Mouse (Mus musculus) limb, embryonic 14.5 days (tissue): ENCODE measurements at regions not wholly inside any gene's neighbourhood (a gene's known extent, or its start where the extent isn't known, plus 50 kb on each side); places are given as distances from the start of the nearest gene placed in this dataset.

Experiments used
- ATAC-seq: fragments of 200-750 bp; cut with Nextera tagmentation; 2 replicates; pipeline ENCODE4 v1.8.0; 2017; ENCODE audit warnings: low read depth, moderate number of reproducible peaks, moderate TSS enrichment; ENCODE audit not compliant: low FRiP score
- DNase-seq: peaks from one replicate; pipeline ENCODE4 v3.0.0-alpha.2; 2015; ENCODE audit warnings: low spot score
- H3K27ac ChIP-seq: fragments of 300-500 bp; sonication (generic); replicated peaks from 2 replicates; pipeline ENCODE4 v1.5.1; 2014; ENCODE audit warnings: low read depth, mild to moderate bottlenecking, low read length, moderate library complexity, mixed read lengths
- H3K27me3 ChIP-seq: fragments of 300-500 bp; sonication (generic); 2 replicates; pipeline ENCODE4 v1.6.1; 2014; ENCODE audit warnings: low read length, mixed read lengths; ENCODE audit not compliant: control insufficient read depth, insufficient read depth
- H3K36me3 ChIP-seq: fragments of 300-500 bp; sonication (generic); 2 replicates; pipeline ENCODE4 v1.6.1; 2014; ENCODE audit warnings: mild to moderate bottlenecking, low read length, moderate library complexity, mixed read lengths; ENCODE audit not compliant: control insufficient read depth, insufficient read depth
- H3K4me1 ChIP-seq: fragments of 300-500 bp; sonication (generic); 2 replicates; pipeline ENCODE4 v1.6.1; 2014; ENCODE audit warnings: antibody characterized with exemption, low read length, mixed read lengths; ENCODE audit not compliant: control insufficient read depth, insufficient read depth
- H3K4me2 ChIP-seq: fragments of 300-500 bp; sonication (generic); replicated peaks from 2 replicates; pipeline ENCODE4 v1.6.1; 2014; ENCODE audit warnings: low read depth, mild to moderate bottlenecking, low read length, moderate library complexity; ENCODE audit not compliant: severe bottlenecking
- H3K4me3 ChIP-seq: fragments of 300-500 bp; sonication (generic); replicated peaks from 2 replicates; pipeline ENCODE4 v1.5.1; 2014; ENCODE audit warnings: low read length
- H3K9ac ChIP-seq: fragments of 300-500 bp; sonication (generic); 2 replicates; pipeline ENCODE4 v1.6.1; 2014; ENCODE audit warnings: mild to moderate bottlenecking, low read depth, low read length, moderate library complexity; ENCODE audit not compliant: severe bottlenecking
- H3K9me3 ChIP-seq: fragments of 300-500 bp; sonication (generic); 2 replicates; pipeline ENCODE4 v1.6.1; 2016; ENCODE audit warnings: low read length; ENCODE audit not compliant: control insufficient read depth
- POLR2A ChIP-seq: fragments of 200-500 bp; IDR thresholded peaks from 2 replicates; pipeline ENCODE4 v1.8.0; 2012; ENCODE audit warnings: inconsistent platforms, mild to moderate bottlenecking, moderate library complexity, borderline replicate concordance; ENCODE audit not compliant: insufficient read depth, insufficient read length; ENCODE audit errors: extremely low read depth
- whole genome bisulfite sequencing: fragments of 180-500 bp; shearing (Covaris S2); extraction: QIAGEN DNeasy Blood & Tissue Kit; methylation state at CpG from one replicate; pipeline ENCODE4 v1.1.7; 2014; 5-methylcytosine and 5-hydroxymethylcytosine counted together

DNA sequence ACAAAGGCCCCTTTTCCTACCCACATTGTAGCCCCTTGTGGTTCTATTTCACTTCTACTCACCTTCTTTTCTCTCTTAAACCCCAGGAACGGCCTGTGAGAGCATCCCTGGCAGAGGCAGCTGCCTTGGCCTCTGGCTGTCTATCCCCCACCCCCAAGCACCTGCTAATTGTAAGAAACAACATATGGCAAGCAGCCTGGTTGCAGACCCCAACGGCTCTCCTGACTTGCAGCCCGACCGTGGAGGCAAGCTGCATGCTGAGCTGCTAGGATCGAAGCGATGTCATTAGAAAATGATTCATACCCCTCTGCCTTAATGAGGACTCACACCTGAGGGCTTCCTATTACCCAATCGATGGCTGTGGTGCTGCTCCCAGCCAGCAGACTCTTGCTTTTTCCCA lies 112.9 kb downstream of the Tmem114 start:
- Histone ChIP-seq H3K27ac (no peak overlapping the region), H3K9ac (no peak overlapping the region), H3K27me3 (no peaks in the 10 kb centered on the region), H3K4me1 (no peaks in the 10 kb centered on the region; the same call in 1 of the 2 replicates), H3K4me2 (no peak overlapping the region), H3K36me3 (no peaks in the 10 kb centered on the region), H3K9me3 (no peaks in the 10 kb centered on the region), H3K4me3 (no peak overlapping the region)
- TF ChIP-seq POLR2A = no peak
- ATAC-seq = no peak
- 22% methylated on average over 7 of the region's 7 CpGs for WGBS
- DNase-seq = no peak

DNA sequence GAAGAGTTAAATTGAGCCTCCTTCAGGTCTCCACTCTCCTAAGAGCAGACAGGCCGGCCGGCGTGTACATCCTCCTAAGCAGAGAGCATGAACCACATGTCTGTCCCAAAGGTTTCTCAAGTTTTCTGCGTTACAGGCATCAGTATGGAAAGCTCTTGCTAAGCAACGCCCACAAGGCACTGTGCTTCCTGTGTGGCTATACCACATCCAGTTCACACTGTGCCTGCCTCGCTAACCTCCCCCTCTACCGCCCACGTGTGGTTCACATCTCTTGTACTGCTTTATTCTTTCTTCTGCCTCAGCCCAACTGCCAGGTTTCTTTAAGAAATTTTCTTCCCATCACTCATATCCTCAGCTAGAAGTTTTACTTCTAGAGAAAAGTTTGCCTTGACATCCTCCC lies 118.5 kb downstream of the Tmem114 start:
- no peaks in the 10 kb centered on the region for H3K9me3 ChIP-seq
- H3K4me3 ChIP-seq = no peak overlapping the region
- no peak overlapping the region for H3K9ac ChIP-seq
- ATAC-seq = no peak
- no peaks in the 10 kb centered on the region for H3K4me1 ChIP-seq
- WGBS = 67% methylated on average over 8 of the region's 8 CpGs
- no peak for DNase-seq
- no peaks in the 10 kb centered on the region for H3K36me3 ChIP-seq
- no peak overlapping the region for H3K27ac ChIP-seq
- TF ChIP-seq POLR2A = no peak
- no peaks in the 10 kb centered on the region for H3K27me3 ChIP-seq
- no peak overlapping the region for H3K4me2 ChIP-seq
